Mouse (Mus musculus) left cerebral cortex, postnatal 10 days (tissue): ENCODE measurements around the gene Lin54. TPM values are rescaled to one million over a fixed set of nuclear protein-coding genes. Genes with fewer than 3 reads are reported as not detected.
A peak's percentile ranks its signal among the peaks of the same experiment; 100 is the strongest.

Experiments
- DNase-seq, 2 experiments: peaks; one replicate each; pipeline ENCODE4 v3.0.0; 2021 to 2022; ENCODE audit warnings: low spot score in 2 of 2, mixed read lengths in 1 of 2; ENCODE audit errors: extremely low spot score in 1 of 2
- intact Hi-C: fragments of 180-260 bp; cut with DNase I; formaldehyde crosslinking; loops from one replicate; pipeline ENCODE4 v1.15.1; 2025
- total RNA-seq, 2 experiments: library from RNA; stranded (reverse); gene quantifications; 2 replicates each; pipeline ENCODE4 v1.2.3; 2021

Gene Lin54
- 10 to 100 TPM; 15.5 to 17.7 TPM for total RNA-seq

DNA sequence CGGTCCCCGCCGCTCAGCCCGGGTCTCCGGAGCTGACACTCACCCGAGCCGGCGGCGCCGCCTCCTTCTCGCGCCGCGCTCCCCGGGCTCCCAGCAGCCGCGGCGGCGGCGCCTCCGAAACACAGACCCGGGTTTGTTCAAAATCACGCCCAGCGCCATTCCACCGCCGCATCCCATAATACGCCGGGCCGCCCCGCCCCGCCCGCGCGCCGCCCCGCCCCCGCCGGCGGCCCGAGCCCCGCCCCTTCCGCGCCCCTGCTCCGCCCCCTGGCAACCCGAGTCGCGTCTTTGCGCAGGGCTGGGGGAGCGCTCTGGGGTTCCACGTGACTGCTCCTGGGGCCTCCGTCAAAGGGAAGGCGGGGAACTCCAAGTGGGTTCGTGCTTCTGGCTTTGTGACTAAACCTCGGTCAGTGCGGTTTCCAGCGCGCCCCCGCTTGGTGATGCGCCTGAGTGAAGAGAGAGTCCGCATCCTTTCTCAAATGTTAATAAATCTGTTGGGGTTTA lies at the start of gene Lin54:
Lin54 (minus strand) TSS at position 182 of the 504 bp plus-strand sequence.
- intact Hi-C loops, result no loop called here

DNA sequence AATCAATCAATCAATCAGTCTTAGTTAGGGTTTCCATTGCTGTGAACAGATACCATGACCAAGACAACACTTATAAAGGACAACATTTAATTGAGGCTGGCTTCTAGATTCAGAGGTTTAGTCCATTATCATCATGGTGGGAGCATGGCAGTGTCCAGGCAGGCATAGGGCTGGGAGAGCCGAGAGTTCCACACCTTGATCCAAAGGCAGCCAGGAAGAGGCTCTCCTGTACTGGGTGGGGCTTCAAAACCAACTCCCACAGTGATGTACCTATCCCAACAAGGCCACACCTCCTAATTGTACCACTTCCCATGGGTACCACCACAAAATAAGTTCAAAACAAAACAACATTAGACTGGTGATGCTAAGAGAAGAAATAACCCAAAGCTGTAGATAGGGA lies 49.7 kb upstream of the Lin54 start:
- intact Hi-C loops, result no loop called here
- DNase-seq, result no peak

More for the DNA sequence above, at the start of gene Lin54:
- peak; percentile 88 to 94 for DNase-seq

DNA sequence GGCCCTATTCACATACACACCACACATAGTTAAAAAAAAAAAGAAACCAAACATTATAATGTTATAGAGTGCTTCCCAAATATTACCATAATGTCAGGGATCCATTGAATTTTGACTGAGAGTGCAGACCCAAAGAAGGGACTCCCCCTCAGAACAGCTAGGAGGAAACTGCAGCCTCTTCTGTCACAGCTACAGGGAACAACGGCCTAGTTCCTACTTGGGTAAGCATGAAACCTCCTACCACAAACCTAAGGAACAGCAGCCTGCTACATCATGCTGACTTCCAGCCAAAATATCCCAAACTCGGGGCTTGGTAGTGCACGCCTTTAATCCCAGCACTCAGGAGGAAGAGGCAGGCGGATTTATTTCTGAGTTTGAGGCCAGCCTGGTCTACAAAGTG lies 48.9 kb upstream of the Lin54 start:
- DNase-seq, result no peak
- intact Hi-C loops, result loop anchor here (5.0 kb wide), 1 partner anchor 113 kb away; no protein-coding TSS in a partner anchor

DNA sequence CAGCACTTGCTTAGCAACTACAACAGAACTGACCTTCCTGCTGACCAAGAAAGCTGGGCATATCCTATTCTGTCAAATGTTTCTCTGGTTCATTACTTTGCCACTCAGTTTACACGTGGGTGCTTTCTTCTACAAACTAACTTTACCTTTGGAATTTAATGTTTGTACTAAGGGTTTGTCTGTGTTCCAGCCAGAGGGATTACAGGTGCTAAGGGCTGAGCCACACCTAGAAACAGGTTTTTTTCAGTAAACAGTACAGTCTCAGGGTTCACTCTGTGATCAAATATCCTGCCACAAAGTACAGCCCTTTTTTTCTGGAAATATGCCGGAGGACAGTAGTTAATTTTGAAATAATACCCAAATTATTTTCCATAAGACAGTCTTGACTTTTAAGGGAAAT lies 47.8 kb upstream of the Lin54 start:
- DNase-seq, result no peak
- intact Hi-C loops, result loop anchor here (5.0 kb wide), 1 partner anchor 114 kb away; no protein-coding TSS in a partner anchor

DNA sequence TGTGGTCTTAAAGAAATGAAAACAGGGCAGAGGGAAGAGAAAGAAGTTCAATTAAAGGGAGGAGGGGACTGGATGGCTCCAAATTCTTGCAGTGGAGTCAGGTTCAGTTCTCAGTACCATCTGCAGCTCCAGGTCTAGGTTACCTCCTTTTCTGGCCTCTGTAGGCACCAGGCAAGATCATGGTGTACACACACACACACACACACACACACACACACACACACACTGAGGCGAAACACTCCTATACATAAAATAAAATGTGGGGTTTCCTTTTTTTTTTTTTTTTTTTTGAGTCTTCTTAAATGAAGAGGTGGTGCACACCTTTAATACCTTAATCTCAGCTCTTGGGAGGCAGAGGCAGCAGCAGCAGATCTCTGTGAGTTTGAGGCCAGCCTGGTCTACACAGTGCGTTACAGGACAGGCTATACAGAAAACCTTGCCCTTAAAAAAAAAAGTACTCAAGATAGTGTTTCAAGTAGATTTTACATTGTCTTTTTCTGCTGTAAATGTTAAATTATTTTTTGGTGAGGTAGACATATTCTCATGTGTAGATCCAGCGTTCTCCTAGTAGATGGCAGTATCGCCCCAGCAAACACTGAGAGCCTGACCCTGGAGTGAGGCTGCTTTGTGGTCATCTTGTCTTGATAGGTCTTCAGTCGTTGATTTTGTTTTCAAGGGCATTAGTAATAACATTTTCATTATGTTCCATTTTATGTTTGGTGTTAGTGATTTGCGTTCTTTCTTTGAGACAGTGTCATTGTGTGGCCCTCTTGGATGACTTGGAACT lies 46.0 kb upstream of the Lin54 start:
- intact Hi-C loops, result loop anchor here (5.0 kb wide), 1 partner anchor 116 kb away; no protein-coding TSS in a partner anchor
- no peak for DNase-seq

DNA sequence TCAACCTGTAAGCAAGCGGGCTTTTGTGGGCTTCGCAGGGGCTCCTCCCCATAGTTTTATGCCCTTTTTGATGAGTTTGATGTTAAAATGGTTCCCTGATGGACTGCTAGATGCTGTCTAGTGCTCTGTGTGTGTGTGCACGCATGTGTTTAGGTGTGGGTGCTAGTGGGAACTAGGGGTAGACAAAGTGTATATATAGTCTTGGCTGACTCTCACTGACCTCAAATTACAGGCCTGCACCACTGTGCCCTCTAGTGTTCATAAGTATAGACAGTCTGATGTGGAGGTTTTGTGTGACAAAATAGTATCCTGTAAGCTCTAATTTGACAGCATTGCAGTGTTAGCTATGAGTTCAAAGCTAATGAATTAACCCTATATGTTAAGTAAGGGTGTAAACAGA lies 36.2 kb upstream of the Lin54 start:
- DNase-seq, result peak in 1 of 2 experiments; percentile 13
- intact Hi-C loops, result loop anchor here (10.0 kb wide), 1 partner anchor 238 kb away; no protein-coding TSS in a partner anchor

DNA sequence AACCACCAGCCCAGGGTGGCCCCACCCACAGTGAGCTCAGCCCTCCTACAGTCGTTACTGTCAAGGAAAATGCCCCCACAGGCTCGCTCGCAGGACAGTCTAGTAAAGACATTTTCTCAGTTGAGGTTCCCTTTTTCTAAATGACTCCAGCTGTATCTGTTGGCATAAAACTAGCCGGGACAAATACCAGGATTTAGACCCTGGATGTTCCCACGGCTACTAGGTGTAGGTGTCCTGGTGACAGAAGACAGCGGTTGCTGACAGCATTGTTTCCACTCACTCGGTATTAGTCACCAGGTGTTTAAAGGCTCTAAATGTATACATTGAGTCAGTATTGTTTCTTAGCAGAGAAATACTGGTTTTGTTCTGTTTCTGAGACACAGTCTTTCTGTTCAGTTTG lies 35.4 kb upstream of the Lin54 start:
- intact Hi-C loops, result loop anchor here (10.0 kb wide), 1 partner anchor 239 kb away; no protein-coding TSS in a partner anchor
- no peak for DNase-seq

DNA sequence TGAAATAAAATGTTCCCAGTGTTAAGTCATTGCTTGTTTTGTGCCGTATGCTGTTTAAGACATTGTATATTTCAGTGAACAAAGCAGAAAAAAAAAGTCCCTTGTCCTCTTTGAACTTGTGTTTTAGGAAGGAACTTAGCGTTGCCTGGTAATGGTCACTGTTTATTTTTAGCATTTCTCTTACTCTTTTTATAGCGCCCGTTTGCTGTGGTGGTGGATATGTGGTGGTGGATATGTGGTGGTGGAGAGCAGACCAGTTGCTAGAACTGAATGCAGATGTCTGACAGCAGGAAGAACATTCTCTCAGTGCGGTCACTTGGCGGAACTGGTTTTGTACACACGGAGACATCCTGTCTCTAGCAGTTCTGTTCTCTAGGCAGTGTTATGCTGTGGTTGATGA lies 25.7 kb upstream of the Lin54 start:
- DNase-seq, result peak; percentile 37 to 45
- intact Hi-C loops, result no loop called here

DNA sequence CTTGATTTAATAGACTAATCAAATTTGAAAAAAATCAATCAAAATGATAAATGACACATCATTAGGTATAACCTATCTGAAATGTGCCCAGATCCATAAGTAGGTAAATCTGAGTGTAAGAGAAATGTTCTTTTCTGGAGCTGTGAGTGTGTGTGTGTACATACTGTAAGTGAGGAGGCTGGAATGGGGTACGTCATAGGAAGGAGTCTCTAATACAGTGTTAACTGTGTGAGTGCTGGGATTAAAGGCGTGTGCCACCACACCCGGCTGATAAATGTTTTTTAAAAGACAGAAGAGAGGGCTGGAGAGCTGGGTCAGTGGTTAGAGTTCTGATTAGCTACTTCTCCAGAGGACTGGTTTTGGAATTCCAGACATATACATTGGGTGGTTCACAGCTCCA lies 25.2 kb upstream of the Lin54 start:
- DNase-seq, result no peak
- intact Hi-C loops, result no loop called here

DNA sequence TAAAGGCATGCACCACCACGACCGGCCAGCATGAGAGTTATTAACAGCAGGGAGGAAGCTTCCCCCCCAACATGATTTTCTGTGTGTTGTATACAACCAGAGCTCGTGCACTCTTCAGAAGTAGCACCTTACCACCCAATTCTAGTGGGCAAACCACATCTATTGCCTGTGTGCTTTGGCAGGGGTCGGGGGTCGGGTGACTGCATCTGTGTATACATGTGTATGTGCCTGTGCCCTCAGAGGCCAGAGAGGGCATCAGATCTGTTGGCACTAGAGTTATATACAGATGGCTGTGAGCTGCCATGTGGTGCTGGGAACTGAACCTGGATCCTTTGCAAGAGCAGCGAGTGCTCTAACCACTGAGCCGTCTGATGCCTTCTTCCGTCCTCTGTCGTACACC lies 24.5 kb upstream of the Lin54 start:
- intact Hi-C loops, result no loop called here

DNA sequence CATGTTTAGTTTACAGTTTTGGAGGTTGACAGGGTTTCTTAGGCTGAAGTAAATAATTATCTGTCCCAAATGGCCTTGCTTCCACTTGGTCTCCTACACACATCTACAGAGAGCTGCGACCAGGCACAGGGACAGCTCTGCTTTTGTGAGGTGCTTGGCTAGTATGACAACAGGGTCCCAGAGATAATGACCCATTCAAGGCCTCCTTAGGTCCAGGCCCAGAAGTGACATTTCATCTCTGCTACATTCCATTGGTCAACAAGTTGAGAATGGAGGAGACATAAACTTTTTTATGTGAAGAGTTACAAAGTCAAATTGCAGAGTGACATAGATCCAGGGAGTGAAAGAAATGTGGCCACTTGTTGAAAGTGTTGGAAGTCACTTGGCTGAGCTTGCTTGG lies 22.9 kb upstream of the Lin54 start:
- intact Hi-C loops, result no loop called here
- DNase-seq, result no peak

More for the DNA sequence above, 24.5 kb upstream of the Lin54 start:
- peak in 1 of 2 experiments; percentile 20 for DNase-seq

DNA sequence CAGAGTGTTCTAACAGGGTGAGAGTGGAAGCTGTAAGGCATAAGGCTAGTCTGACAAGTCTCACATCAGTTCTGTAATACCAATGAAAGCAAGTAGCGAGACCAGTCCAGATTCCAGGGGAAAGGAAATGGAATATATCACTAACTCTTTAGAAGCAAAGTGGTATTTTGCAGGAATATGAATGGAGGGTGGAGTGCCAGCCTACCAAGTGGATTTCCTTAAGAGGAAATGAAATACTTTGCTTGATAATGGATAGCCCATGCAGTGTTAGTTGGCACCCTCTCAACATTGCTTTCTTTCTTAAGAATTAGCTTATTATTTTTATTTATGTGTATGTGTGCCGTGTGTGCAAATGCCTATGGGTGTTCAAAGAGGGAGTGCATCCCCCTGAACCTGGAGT lies 19.8 kb upstream of the Lin54 start:
- DNase-seq, result no peak
- intact Hi-C loops, result no loop called here

DNA sequence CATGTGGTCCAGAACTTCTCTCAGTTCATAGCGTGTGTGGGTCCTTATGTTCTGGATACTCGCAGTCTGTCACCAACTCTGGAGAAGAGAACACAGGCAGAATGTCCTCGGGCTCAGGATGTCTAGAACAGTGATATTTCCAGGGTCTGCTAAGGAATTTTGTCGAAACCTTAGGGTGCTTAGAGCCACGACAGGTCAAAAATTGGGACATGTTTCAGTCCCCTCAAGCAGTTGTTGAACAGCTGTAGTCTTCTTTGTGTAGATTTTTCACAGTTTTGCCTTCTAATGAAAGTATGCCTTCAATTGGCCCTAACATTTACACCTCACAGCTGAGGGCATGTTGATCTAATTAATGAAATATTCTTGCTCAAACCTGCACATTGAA lies 18.6 kb upstream of the Lin54 start:
- no peak for DNase-seq
- intact Hi-C loops, result no loop called here

DNA sequence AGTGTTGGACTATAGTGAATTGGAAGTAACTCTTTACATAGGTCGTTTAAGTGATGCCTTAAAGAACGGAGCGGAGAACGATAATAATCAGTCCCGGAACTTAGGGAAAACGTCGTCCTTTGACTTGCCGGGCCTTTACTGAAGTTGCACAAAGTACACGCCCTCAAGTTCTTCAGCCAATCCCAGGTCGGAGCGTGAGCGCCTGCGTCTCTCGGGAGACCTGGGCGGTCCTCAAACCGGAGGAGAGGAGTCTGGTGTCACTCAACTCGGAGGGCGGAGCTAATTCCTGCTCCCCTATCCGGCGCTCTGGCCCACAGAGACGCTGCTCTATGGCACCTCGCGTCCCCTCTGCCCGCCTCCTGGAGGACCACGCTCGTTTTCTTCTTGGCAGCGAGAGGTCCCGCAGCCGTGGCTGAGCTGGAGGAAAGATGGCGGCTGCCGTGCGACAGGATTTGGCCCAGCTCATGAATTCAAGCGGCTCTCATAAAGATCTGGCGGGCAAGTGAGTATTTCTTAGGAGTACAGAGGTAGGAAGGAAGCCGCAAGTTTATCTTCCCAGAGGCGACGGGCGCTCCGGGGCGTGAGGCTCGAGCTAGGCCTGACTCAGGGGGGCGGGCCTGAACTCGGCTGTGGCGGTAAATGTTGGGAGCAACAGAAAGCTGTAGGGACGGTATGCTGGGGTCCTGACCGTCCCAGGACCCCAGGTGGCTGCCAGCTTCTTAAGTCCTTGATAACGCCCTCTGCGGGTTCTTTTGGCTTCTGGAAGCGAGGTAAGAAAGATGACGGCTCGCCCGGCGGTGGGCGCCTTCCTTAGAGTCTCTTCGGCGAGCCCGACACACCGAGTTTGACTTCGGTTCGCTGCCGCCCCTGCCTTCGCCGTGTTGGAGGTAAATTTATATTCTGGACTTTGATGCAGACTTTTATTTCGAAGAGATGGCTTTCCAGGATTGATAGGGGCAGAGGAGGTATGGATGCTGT lies 17.9 kb upstream of the Lin54 start, which contains the start of gene Cops4:
Cops4 (plus strand) TSS at position 261 of the 978 bp plus-strand sequence.
- DNase-seq, result peak; percentile 97 to 99
- intact Hi-C loops, result no loop called here

DNA sequence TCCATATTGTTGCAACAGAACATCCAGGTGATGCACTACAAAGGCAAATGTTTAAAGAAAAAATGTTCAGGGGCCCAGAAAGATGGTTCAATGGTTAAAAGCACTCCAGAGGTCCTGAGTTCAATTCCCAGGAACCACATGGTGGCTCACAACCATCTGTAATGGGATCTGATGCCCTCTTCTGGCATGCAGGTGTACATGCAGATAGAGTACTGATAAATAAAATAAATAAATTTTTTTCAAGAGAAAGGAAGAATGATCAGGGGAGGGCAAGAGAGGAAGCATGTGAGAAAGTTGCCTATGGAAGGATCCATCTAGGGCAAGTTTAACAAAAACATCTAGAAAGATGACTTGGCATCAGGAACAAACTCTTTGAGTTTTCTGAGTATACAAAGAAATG lies 12.1 kb upstream of the Lin54 start:
- intact Hi-C loops, result no loop called here
- DNase-seq, result no peak

DNA sequence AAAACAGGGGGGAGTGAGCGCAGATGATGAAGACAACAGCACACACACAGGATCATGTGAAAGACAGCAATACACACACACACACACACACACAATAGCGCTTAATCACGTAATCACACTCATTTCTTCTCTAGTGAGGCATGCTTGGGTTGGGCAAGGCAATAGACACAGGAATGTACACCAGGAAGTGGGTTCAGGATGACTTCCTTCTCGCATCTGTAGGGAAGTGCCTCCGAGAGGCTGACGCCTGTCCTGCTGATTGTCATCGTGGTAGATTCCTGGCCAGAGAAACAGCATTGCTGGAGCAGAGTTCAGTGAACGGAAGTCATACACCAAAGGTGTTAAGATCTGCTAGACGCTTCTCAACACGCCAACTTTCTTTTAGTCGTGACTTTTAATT lies 8.8 kb upstream of the Lin54 start:
- no peak for DNase-seq
- intact Hi-C loops, result no loop called here

DNA sequence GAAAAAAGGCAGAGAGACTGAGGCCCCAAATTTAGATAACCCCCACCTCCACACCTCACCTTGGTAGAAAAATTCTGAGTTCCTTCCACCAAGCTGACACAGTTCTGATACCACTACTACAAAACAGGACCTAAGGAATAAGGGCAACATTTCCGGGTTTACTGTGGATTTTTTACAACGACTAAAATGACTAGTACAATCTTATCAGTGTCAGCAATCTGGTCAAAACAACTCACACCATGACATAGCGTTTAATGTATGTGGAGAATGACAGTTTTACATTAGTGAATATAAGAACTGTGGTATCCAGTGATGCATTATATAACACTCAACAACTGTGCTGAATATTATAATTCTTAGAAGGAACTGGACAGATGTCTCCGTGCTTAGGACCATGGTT lies 828 bp upstream of the Lin54 start:
- intact Hi-C loops, result no loop called here
- DNase-seq, result no peak

DNA sequence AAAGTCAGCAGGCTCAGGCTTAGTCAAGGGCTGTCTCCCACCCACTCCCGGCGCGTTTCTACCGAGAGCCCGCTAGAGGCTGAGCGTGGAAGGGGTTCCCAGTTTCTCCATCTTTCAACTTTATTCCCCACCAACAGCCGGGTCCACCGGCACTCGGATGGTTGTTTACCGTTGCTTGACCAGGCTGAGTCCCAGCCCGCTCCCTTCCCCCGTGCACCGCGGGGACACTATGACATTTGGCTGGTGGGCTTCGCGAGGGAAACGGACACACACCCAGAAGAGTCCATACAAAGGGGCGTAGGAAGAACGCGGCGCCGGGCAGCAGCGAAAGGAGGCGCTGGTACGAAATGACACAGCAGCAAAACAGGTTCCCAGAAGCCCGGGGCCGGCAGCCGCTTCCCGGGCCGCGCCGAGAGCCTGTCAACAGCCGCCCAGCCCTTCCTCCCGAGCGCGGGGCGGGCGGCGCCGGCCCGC lies 571 bp downstream of the Lin54 start:
- DNase-seq, result peak; percentile 31 to 68
- intact Hi-C loops, result loop anchor here (2.0 kb wide), 1 partner anchor 73 kb away; no protein-coding TSS in a partner anchor

DNA sequence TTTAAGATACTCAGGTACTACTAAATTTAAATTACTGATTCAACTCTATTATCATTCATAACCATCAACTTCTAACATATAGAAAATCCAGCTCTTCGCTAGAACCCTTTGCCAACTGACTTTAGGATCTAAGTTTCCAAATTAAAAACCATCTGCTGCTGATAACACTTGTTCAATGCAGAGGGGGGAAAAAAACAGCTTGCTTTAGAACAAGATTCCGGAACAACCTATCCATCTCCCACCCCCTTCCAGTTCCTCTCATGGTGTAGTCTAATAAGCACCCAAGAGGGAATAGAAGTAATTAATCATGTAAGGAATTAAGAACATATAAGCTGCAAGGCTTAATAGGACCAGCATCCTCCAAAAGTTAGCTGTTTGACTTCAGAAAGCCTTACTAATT lies 1.2 kb downstream of the Lin54 start:
- intact Hi-C loops, result loop anchor here (2.0 kb wide), 1 partner anchor 72 kb away; no protein-coding TSS in a partner anchor

More for the DNA sequence above, 1.2 kb downstream of the Lin54 start:
- DNase-seq, result no peak
